Mouse (Mus musculus) urinary bladder, postnatal 10 days (tissue): ENCODE data around the gene 6030445D17Rik.

ENCODE experiments used
- DNase-seq: peaks from one replicate; pipeline ENCODE4 v3.0.0; 2022; ENCODE audit warnings: low spot score

The 6030445D17Rik gene

GRCm38 (mm10) chr4:136462086-136462838 lies at the start of gene 6030445D17Rik:
TSS of gene 6030445D17Rik (plus strand) at chr4:136462250.
- DNase-seq = no peak

GRCm38 (mm10) chr4:136415477-136415876 lies 46.6 kb upstream of the 6030445D17Rik start:
- no peak for DNase-seq

- DNase-seq = no peak
These were observed 43.1 kb upstream of the 6030445D17Rik start for GRCm38 (mm10) chr4:136418962-136419361.

GRCm38 (mm10) chr4:136419386-136419785 lies 42.7 kb upstream of the 6030445D17Rik start:
- DNase-seq = no peak

- no peak for DNase-seq
These were observed 38.8 kb upstream of the 6030445D17Rik start, which contains the start of gene Htr1d for GRCm38 (mm10) chr4:136423224-136423623. TSS of gene Htr1d (plus strand) at chr4:136423524.

- DNase-seq = no peak
These were observed 37.7 kb upstream of the 6030445D17Rik start for GRCm38 (mm10) chr4:136424120-136424999.

DNA sequence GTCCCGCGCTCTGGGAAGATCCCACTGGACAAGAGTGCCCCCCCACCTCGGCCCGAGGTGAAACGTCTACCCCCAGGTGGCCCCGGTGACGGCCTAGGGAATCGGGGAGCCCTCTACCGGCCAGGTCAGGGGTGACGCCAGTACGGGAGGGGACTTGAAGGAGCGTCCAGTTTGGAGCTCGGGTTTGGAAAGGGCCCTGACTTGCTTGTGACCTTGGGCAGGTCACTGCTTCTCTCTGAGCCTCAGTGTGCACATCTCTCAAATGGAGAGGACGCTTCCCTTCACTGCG lies 37.1 kb upstream of the 6030445D17Rik start:
- no peak for DNase-seq

DNA sequence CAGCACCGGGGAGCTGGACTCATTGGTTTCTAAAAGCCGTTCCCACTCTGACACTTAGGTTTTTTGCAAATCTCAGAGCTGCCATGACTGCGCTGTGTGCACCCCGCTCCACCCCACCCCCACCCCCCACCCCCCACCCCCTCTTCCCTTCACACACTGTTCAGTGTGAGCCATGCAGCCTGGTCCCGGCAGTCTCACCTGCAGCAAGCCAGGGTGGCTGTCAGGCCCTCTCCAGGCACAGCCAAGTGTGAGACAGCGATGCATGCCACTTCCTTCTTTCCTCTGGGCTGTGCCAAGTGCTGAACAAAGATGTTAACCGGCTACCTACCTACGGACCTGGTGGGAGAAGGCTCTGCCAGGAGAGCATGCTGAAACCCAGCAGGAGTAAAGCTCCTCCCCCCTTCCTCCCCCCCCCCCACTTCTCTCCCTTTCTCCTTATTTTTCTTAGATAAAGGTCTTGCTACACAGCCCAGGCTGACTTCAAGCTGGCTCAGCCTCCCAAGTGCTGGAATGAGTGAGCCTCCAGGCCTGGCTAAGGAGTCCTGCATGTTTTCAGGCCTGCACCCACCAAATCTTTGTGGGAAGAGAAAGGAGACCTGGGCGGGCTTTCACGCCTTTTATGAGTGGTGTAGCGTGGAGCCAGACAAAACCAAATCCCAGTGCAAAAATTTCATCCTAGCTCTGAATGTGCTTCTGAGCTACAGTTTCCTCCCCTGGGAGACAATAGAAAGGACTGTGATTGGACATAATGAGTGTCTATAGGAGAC lies 31.3 kb upstream of the 6030445D17Rik start:
- DNase-seq = no peak

- DNase-seq = no peak
These were observed 30.7 kb upstream of the 6030445D17Rik start for GRCm38 (mm10) chr4:136431376-136431693.

GRCm38 (mm10) chr4:136434029-136434428 lies 28.0 kb upstream of the 6030445D17Rik start:
- no peak for DNase-seq

DNA sequence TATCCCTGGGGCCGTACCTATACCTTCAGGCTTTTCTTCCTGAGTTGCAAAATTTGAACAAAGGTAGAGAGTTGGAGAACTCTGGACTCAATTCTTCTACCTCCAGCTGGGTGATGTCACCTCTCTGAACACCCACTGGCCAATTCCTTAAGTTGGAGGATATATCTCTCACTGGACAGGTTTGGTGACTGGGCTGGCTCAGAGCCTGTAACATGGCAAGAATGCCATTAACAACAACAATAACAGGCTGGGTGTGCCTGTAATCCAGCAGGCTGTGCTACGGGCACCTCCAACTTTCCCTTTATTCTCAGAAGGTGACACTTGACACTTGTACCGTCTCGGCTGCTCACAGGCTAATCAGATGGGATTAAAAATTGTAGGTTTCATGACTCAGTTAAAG lies 22.9 kb upstream of the 6030445D17Rik start:
- no peak for DNase-seq

GRCm38 (mm10) chr4:136441354-136442043 lies 20.6 kb upstream of the 6030445D17Rik start:
- no peak for DNase-seq

DNA sequence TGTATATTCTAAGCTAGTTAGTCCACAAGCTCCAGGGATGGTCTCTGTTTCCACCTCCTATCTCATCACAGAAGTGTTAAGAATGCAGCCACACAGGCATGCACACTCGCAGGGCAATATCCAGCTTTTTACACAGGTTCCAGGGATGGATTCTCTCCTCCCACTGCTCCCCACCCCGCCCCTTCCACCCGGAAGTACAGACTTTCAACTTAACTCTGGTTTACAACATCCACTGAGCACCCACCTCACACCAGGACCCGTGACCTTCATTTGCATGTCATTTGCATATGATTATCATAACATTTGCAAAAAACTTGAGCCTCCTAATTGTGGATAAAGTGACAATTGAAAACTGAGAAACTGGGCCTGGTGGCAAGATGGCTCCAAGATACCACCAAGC lies 17.5 kb upstream of the 6030445D17Rik start:
- no peak for DNase-seq

- DNase-seq = no peak
These were observed 12.3 kb upstream of the 6030445D17Rik start for GRCm38 (mm10) chr4:136449795-136450194.

DNA sequence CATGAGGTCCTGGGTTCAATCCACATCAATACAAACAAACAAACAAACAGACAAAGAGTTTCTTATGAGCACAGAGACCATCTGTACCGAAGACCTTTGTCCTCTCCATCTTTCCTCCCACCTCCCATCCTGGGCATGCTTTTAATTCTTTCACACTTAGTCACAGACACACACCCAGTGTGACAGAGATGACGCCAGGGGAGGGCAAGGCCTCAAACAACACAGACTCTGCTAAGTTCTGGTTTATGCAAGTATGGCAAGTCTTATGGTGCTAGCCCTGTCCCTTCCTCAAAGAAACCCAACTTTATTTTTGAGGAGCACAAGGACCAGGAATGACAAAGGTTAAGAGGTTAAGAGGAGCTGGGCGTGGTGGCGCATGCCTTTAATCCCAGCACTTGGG lies 11.8 kb upstream of the 6030445D17Rik start:
- DNase-seq = no peak

- DNase-seq = no peak
These were observed 10.5 kb upstream of the 6030445D17Rik start for GRCm38 (mm10) chr4:136451564-136451963.

- no peak for DNase-seq
These were observed 9.8 kb upstream of the 6030445D17Rik start for GRCm38 (mm10) chr4:136452286-136452685.

DNA sequence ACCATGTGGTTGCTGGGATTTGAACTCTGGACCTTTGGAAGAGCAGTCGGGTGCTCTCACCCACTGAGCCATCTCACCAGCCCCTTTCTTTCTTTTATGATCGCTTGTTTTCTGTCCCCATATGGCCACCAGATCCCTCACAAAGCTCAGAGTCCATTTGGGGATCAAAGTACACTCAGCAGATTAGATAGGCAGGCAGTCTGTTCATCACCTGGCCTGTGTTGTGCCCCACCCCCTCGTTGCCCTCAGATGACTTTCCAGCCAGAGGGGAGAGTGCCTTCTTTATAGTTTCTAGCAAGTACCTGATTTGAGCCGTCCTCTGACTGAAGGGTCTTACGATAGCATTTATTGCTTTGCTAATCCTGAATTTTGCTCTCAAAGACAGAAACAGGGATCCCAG lies 9.3 kb upstream of the 6030445D17Rik start:
- DNase-seq = no peak

DNA sequence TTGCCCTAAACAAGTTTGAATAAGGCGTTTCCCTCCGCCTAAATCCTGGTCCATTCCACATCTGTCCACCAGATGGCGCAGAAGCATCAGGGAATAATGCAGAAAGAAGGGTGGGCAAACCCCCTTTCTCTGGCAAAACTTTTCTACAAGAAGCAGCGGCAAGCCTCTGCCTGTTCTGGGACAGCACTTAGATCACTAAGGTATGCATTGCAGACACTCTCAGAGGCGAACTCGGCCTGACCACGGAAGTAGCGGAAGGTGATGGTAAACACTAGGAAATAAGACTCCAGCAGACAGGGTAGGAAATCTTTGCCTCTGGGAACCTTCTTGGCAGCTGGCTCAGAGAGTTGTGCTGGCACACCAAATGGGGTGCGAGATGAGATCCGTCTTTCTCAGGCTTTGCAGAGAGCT lies 7.2 kb upstream of the 6030445D17Rik start:
- peak; percentile 59 for DNase-seq

- no peak for DNase-seq
These were observed 5.4 kb upstream of the 6030445D17Rik start for GRCm38 (mm10) chr4:136456516-136457218.

- no peak for DNase-seq
These were observed 3.8 kb upstream of the 6030445D17Rik start for GRCm38 (mm10) chr4:136458276-136458675.
